Mouse (Mus musculus): Measurements from ENCODE around the gene Col4a4. TPM values are rescaled to one million over a fixed set of nuclear protein-coding genes. Genes with fewer than 3 reads are reported as not detected.

The Col4a4 gene
- polyA plus RNA-seq, 1 experiment = 0.75 TPM

GRCm38 (mm10) chr1:82545199-82545960 is 41.3 kb downstream of the Col4a4 start:
- Histone ChIP-seq H3K4me3 (ENCODE audit: insufficient read depth, low read depth, low read length) (no peak overlapping the region), H3K4me1 (ENCODE audit: control insufficient read depth, insufficient read depth, insufficient read length, low read length) (no peaks in the 10 kb centered on the region), H3K27ac (replicated peaks; ENCODE audit: low read depth, low read length) (no peak overlapping the region)

- Histone ChIP-seq H3K4me1 (ENCODE audit: control insufficient read depth, insufficient read depth, insufficient read length, low read length) (no peaks in the 10 kb centered on the region), H3K4me3 (ENCODE audit: insufficient read depth, low read depth, low read length) (no peak overlapping the region), H3K27ac (replicated peaks; ENCODE audit: low read depth, low read length) (no peak overlapping the region)
Measured at GRCm38 (mm10) chr1:82544419-82545185, 42.0 kb downstream of the Col4a4 start.

- H3K27ac ChIP-seq (replicated peaks; ENCODE audit: low read depth, low read length) = no peak overlapping the region
- no peak overlapping the region for H3K4me3 ChIP-seq (ENCODE audit: insufficient read depth, low read depth, low read length)
Measured at GRCm38 (mm10) chr1:82543934-82544333, 42.7 kb downstream of the Col4a4 start.

GRCm38 (mm10) chr1:82540056-82540455 is 46.6 kb downstream of the Col4a4 start:
- H3K4me3 ChIP-seq (ENCODE audit: insufficient read depth, low read depth, low read length) = no peak overlapping the region
- no peaks in the 10 kb centered on the region for H3K4me1 ChIP-seq (ENCODE audit: control insufficient read depth, insufficient read depth, insufficient read length, low read length)
- no peak overlapping the region for H3K27ac ChIP-seq (replicated peaks; ENCODE audit: low read depth, low read length)

More at GRCm38 (mm10) chr1:82543934-82544333, 42.7 kb downstream of the Col4a4 start:
- H3K4me1 ChIP-seq (ENCODE audit: control insufficient read depth, insufficient read depth, insufficient read length, low read length) = no peaks in the 10 kb centered on the region

GRCm38 (mm10) chr1:82537848-82538247 is 48.8 kb downstream of the Col4a4 start:
- H3K4me3 ChIP-seq (ENCODE audit: insufficient read depth, low read depth, low read length) = no peak overlapping the region
- H3K27ac ChIP-seq (replicated peaks; ENCODE audit: low read depth, low read length) = no peak overlapping the region
- no peaks in the 10 kb centered on the region for H3K4me1 ChIP-seq (ENCODE audit: control insufficient read depth, insufficient read depth, insufficient read length, low read length)

- no peaks in the 10 kb centered on the region for H3K4me1 ChIP-seq (ENCODE audit: control insufficient read depth, insufficient read depth, insufficient read length, low read length)
- H3K4me3 ChIP-seq (ENCODE audit: insufficient read depth, low read depth, low read length) = no peak overlapping the region
- no peak overlapping the region for H3K27ac ChIP-seq (replicated peaks; ENCODE audit: low read depth, low read length)
Measured at GRCm38 (mm10) chr1:82536515-82537174, 50.0 kb downstream of the Col4a4 start.

GRCm38 (mm10) chr1:82527931-82528330 is 58.7 kb downstream of the Col4a4 start:
- no peak overlapping the region for H3K27ac ChIP-seq (replicated peaks; ENCODE audit: low read depth, low read length)
- H3K4me3 ChIP-seq (ENCODE audit: insufficient read depth, low read depth, low read length) = no peak overlapping the region

GRCm38 (mm10) chr1:82491954-82492353 is 94.7 kb downstream of the Col4a4 start:
- Histone ChIP-seq H3K27ac (replicated peaks; ENCODE audit: low read depth, low read length) (no peak overlapping the region), H3K4me3 (ENCODE audit: insufficient read depth, low read depth, low read length) (no peak overlapping the region), H3K4me1 (ENCODE audit: control insufficient read depth, insufficient read depth, insufficient read length, low read length) (no peaks in the 10 kb centered on the region)

More at GRCm38 (mm10) chr1:82527931-82528330, 58.7 kb downstream of the Col4a4 start:
- no peaks in the 10 kb centered on the region for H3K4me1 ChIP-seq (ENCODE audit: control insufficient read depth, insufficient read depth, insufficient read length, low read length)

- Histone ChIP-seq H3K27ac (replicated peaks; ENCODE audit: low read depth, low read length) (no peak overlapping the region), H3K4me3 (ENCODE audit: insufficient read depth, low read depth, low read length) (no peak overlapping the region), H3K4me1 (ENCODE audit: control insufficient read depth, insufficient read depth, insufficient read length, low read length) (no peaks in the 10 kb centered on the region)
Measured at GRCm38 (mm10) chr1:82486371-82486770, 100.3 kb downstream of the Col4a4 start.

GRCm38 (mm10) chr1:82482371-82482770 is 104.3 kb downstream of the Col4a4 start:
- no peak overlapping the region for H3K27ac ChIP-seq (replicated peaks; ENCODE audit: low read depth, low read length)
- no peaks in the 10 kb centered on the region for H3K4me1 ChIP-seq (ENCODE audit: control insufficient read depth, insufficient read depth, insufficient read length, low read length)
- no peak overlapping the region for H3K4me3 ChIP-seq (ENCODE audit: insufficient read depth, low read depth, low read length)

- Histone ChIP-seq H3K4me3 (ENCODE audit: insufficient read depth, low read depth, low read length) (no peak overlapping the region), H3K27ac (replicated peaks; ENCODE audit: low read depth, low read length) (no peak overlapping the region), H3K4me1 (ENCODE audit: control insufficient read depth, insufficient read depth, insufficient read length, low read length) (peaks cover 2% of the 10 kb centered on the region; the same call in 1 of the 2 replicates)
Measured at GRCm38 (mm10) chr1:82479696-82480487, 106.8 kb downstream of the Col4a4 start.

GRCm38 (mm10) chr1:82476746-82477145 is 109.9 kb downstream of the Col4a4 start:
- peaks cover 2% of the 10 kb centered on the region; the same call in 1 of the 2 replicates for H3K4me1 ChIP-seq (ENCODE audit: control insufficient read depth, insufficient read depth, insufficient read length, low read length)
- H3K27ac ChIP-seq (replicated peaks; ENCODE audit: low read depth, low read length) = no peak overlapping the region
- no peak overlapping the region for H3K4me3 ChIP-seq (ENCODE audit: insufficient read depth, low read depth, low read length)

- H3K4me1 ChIP-seq (ENCODE audit: control insufficient read depth, insufficient read depth, insufficient read length, low read length) = peaks cover 2% of the 10 kb centered on the region; the same call in 1 of the 2 replicates
- H3K27ac ChIP-seq (replicated peaks; ENCODE audit: low read depth, low read length) = no peak overlapping the region
- H3K4me3 ChIP-seq (ENCODE audit: insufficient read depth, low read depth, low read length) = no peak overlapping the region
Measured at GRCm38 (mm10) chr1:82476256-82476655, 110.4 kb downstream of the Col4a4 start.

- H3K27ac ChIP-seq (replicated peaks; ENCODE audit: low read depth, low read length) = no peak overlapping the region
- H3K4me1 ChIP-seq (ENCODE audit: control insufficient read depth, insufficient read depth, insufficient read length, low read length) = peaks cover 2% of the 10 kb centered on the region; the same call in 1 of the 2 replicates
- H3K4me3 ChIP-seq (ENCODE audit: insufficient read depth, low read depth, low read length) = no peak overlapping the region
Measured at GRCm38 (mm10) chr1:82475821-82476220, 110.8 kb downstream of the Col4a4 start.

All from brown adipose tissue, adult 24 weeks (tissue).